Mouse (Mus musculus): ENCODE results near the gene Gm12248. TPM values are rescaled to one million over a fixed set of nuclear protein-coding genes. Genes with fewer than 3 reads are reported as not detected.

Gene Gm12248
- polyA plus RNA-seq, 1 experiment, result not detected

- TF ChIP-seq CTCF (IDR thresholded peaks at IDR 0.05; ENCODE audit: low read depth, low read length), result no peak
- no peak for TF ChIP-seq POLR2A (IDR thresholded peaks at IDR 0.05; ENCODE audit: insufficient read depth, low read length)
- no peak for TF ChIP-seq EP300 (IDR thresholded peaks at IDR 0.05; ENCODE audit: insufficient read depth, low read depth, low read length)
- Histone ChIP-seq H3K9me3 (replicated peaks; ENCODE audit: control insufficient read depth, insufficient read depth, low read length, poor library complexity, severe bottlenecking) (no peaks in the 10 kb centered on the region), H3K4me3 (ENCODE audit: low read depth, low read length) (no peak overlapping the region), H3K9ac (ENCODE audit: low read depth, poor library complexity, severe bottlenecking) (no peak overlapping the region), H3K4me1 (ENCODE audit: control insufficient read depth, insufficient read depth, low read length) (no peaks in the 10 kb centered on the region), H3K27me3 (ENCODE audit: control insufficient read depth, insufficient read depth, low read length, poor library complexity, severe bottlenecking) (no peaks in the 10 kb centered on the region), H3K36me3 (ENCODE audit: control insufficient read depth, insufficient read depth, low read length, poor library complexity, severe bottlenecking) (peaks cover 70% of the 10 kb centered on the region), H3K27ac (ENCODE audit: insufficient read depth, low read length) (no peak overlapping the region)
Observed at GRCm38 (mm10) chr11:58121351-58121750, 28.4 kb upstream of the Gm12248 start.

GRCm38 (mm10) chr11:58120655-58121054 is 27.7 kb upstream of the Gm12248 start:
- Histone ChIP-seq H3K9ac (ENCODE audit: low read depth, poor library complexity, severe bottlenecking) (no peak overlapping the region), H3K36me3 (ENCODE audit: control insufficient read depth, insufficient read depth, low read length, poor library complexity, severe bottlenecking) (peaks cover 75% of the 10 kb centered on the region)
- no peak for TF ChIP-seq EP300 (IDR thresholded peaks at IDR 0.05; ENCODE audit: insufficient read depth, low read depth, low read length)
- TF ChIP-seq CTCF (IDR thresholded peaks at IDR 0.05; ENCODE audit: low read depth, low read length), result no peak
- no peak for TF ChIP-seq POLR2A (IDR thresholded peaks at IDR 0.05; ENCODE audit: insufficient read depth, low read length)

GRCm38 (mm10) chr11:58117044-58117652 is 24.2 kb upstream of the Gm12248 start:
- Histone ChIP-seq H3K36me3 (ENCODE audit: control insufficient read depth, insufficient read depth, low read length, poor library complexity, severe bottlenecking) (peaks cover 78% of the 10 kb centered on the region), H3K4me1 (ENCODE audit: control insufficient read depth, insufficient read depth, low read length) (no peaks in the 10 kb centered on the region), H3K9ac (ENCODE audit: low read depth, poor library complexity, severe bottlenecking) (no peak overlapping the region), H3K27ac (ENCODE audit: insufficient read depth, low read length) (no peak overlapping the region), H3K4me3 (ENCODE audit: low read depth, low read length) (no peak overlapping the region), H3K9me3 (replicated peaks; ENCODE audit: control insufficient read depth, insufficient read depth, low read length, poor library complexity, severe bottlenecking) (no peaks in the 10 kb centered on the region), H3K27me3 (ENCODE audit: control insufficient read depth, insufficient read depth, low read length, poor library complexity, severe bottlenecking) (no peaks in the 10 kb centered on the region)
- TF ChIP-seq EP300 (IDR thresholded peaks at IDR 0.05; ENCODE audit: insufficient read depth, low read depth, low read length) (no peak), CTCF (IDR thresholded peaks at IDR 0.05; ENCODE audit: low read depth, low read length) (no peak), POLR2A (IDR thresholded peaks at IDR 0.05; ENCODE audit: insufficient read depth, low read length) (no peak)

More at GRCm38 (mm10) chr11:58120655-58121054, 27.7 kb upstream of the Gm12248 start:
- Histone ChIP-seq H3K27ac (ENCODE audit: insufficient read depth, low read length) (no peak overlapping the region), H3K9me3 (replicated peaks; ENCODE audit: control insufficient read depth, insufficient read depth, low read length, poor library complexity, severe bottlenecking) (no peaks in the 10 kb centered on the region), H3K4me3 (ENCODE audit: low read depth, low read length) (no peak overlapping the region), H3K27me3 (ENCODE audit: control insufficient read depth, insufficient read depth, low read length, poor library complexity, severe bottlenecking) (no peaks in the 10 kb centered on the region), H3K4me1 (ENCODE audit: control insufficient read depth, insufficient read depth, low read length) (no peaks in the 10 kb centered on the region)

GRCm38 (mm10) chr11:58116560-58116959 is 23.6 kb upstream of the Gm12248 start:
- H3K4me3 ChIP-seq (ENCODE audit: low read depth, low read length), result no peak overlapping the region
- H3K4me1 ChIP-seq (ENCODE audit: control insufficient read depth, insufficient read depth, low read length), result no peaks in the 10 kb centered on the region
- no peak overlapping the region for H3K9ac ChIP-seq (ENCODE audit: low read depth, poor library complexity, severe bottlenecking)
- no peaks in the 10 kb centered on the region for H3K27me3 ChIP-seq (ENCODE audit: control insufficient read depth, insufficient read depth, low read length, poor library complexity, severe bottlenecking)
- H3K36me3 ChIP-seq (ENCODE audit: control insufficient read depth, insufficient read depth, low read length, poor library complexity, severe bottlenecking), result peaks cover 78% of the 10 kb centered on the region
- H3K27ac ChIP-seq (ENCODE audit: insufficient read depth, low read length), result no peak overlapping the region
- H3K9me3 ChIP-seq (replicated peaks; ENCODE audit: control insufficient read depth, insufficient read depth, low read length, poor library complexity, severe bottlenecking), result no peaks in the 10 kb centered on the region
- TF ChIP-seq CTCF (IDR thresholded peaks at IDR 0.05; ENCODE audit: low read depth, low read length) (no peak), POLR2A (IDR thresholded peaks at IDR 0.05; ENCODE audit: insufficient read depth, low read length) (no peak), EP300 (IDR thresholded peaks at IDR 0.05; ENCODE audit: insufficient read depth, low read depth, low read length) (no peak)

- no peak overlapping the region for H3K27ac ChIP-seq (ENCODE audit: insufficient read depth, low read length)
- no peaks in the 10 kb centered on the region for H3K9me3 ChIP-seq (replicated peaks; ENCODE audit: control insufficient read depth, insufficient read depth, low read length, poor library complexity, severe bottlenecking)
- TF ChIP-seq EP300 (IDR thresholded peaks at IDR 0.05; ENCODE audit: insufficient read depth, low read depth, low read length) (no peak), CTCF (IDR thresholded peaks at IDR 0.05; ENCODE audit: low read depth, low read length) (no peak), POLR2A (IDR thresholded peaks at IDR 0.05; ENCODE audit: insufficient read depth, low read length) (no peak)
- peaks cover 1% of the 10 kb centered on the region for H3K4me1 ChIP-seq (ENCODE audit: control insufficient read depth, insufficient read depth, low read length)
- peaks cover 26% of the 10 kb centered on the region for H3K36me3 ChIP-seq (ENCODE audit: control insufficient read depth, insufficient read depth, low read length, poor library complexity, severe bottlenecking)
- H3K27me3 ChIP-seq (ENCODE audit: control insufficient read depth, insufficient read depth, low read length, poor library complexity, severe bottlenecking), result no peaks in the 10 kb centered on the region
- no peak overlapping the region for H3K9ac ChIP-seq (ENCODE audit: low read depth, poor library complexity, severe bottlenecking)
- no peak overlapping the region for H3K4me3 ChIP-seq (ENCODE audit: low read depth, low read length)
Observed at GRCm38 (mm10) chr11:58107664-58108337, 14.9 kb upstream of the Gm12248 start.

- Histone ChIP-seq H3K9me3 (replicated peaks; ENCODE audit: control insufficient read depth, insufficient read depth, low read length, poor library complexity, severe bottlenecking) (no peaks in the 10 kb centered on the region), H3K4me1 (ENCODE audit: control insufficient read depth, insufficient read depth, low read length) (peaks cover 3% of the 10 kb centered on the region), H3K4me3 (ENCODE audit: low read depth, low read length) (no peak overlapping the region), H3K9ac (ENCODE audit: low read depth, poor library complexity, severe bottlenecking) (no peak overlapping the region), H3K27me3 (ENCODE audit: control insufficient read depth, insufficient read depth, low read length, poor library complexity, severe bottlenecking) (no peaks in the 10 kb centered on the region), H3K27ac (ENCODE audit: insufficient read depth, low read length) (no peak overlapping the region), H3K36me3 (ENCODE audit: control insufficient read depth, insufficient read depth, low read length, poor library complexity, severe bottlenecking) (peaks cover 19% of the 10 kb centered on the region)
- TF ChIP-seq CTCF (IDR thresholded peaks at IDR 0.05; ENCODE audit: low read depth, low read length), result no peak
- TF ChIP-seq POLR2A (IDR thresholded peaks at IDR 0.05; ENCODE audit: insufficient read depth, low read length), result no peak
- no peak for TF ChIP-seq EP300 (IDR thresholded peaks at IDR 0.05; ENCODE audit: insufficient read depth, low read depth, low read length)
Observed at GRCm38 (mm10) chr11:58107009-58107408, 14.1 kb upstream of the Gm12248 start.

Data from ES-Bruce4 (cell line).